8 mouse cellular contexts compared by ENCODE assay signal in the genomic region with DNA sequence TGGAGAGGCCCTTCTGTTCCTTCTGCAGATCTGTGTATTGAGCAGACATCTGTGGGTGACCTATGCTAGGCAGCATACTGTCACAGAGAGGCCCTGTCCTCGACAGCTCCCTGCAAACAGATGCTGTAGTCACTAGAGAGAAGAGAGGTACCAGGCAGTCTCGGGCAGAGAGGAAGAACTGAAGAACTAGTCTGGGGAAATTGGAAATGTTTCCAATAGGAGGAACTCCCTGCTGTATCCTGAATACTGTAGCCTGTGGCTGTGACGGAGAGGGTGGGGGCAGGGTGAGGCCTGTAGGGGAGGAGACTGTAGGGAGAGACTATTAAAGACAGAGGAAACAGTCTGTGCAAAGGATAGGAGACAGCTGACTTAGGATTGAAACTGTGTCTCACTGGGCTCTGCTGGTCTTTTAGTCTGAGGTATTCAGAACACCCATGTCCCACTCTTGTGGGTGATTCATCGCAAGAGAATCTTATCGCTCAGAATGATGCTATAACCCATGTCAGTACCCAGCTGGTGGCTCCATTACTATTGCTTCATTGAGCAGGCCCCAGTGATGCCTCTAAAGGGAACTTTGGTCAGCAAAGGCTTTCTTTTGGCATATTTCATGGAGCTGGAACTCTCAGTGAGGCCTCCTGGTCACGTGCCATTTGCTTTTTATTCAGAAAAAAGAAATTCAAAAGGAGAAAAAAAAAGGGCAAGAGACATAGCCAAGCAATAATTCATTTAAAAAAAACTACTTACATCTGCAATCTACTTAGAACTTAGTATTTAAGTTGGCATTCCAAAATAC. TPM values are rescaled to one million over a fixed set of nuclear protein-coding genes. Genes with fewer than 3 reads are reported as not detected.
A peak's percentile ranks its signal among the peaks of the same experiment; 100 is the strongest.
DNase-seq lines count a peak whose midpoint lies in the region; ATAC-seq and TF ChIP-seq lines count a peak whose summit lies in the region.

No protein-coding gene starts in this region.

- H3K4me3 ChIP-seq in myocyte: no peak overlapping the region

- H3K4me2 ChIP-seq in myocyte (ENCODE audit: low read depth): no peak overlapping the region

- no peaks in the 10 kb centered on the region for H3K36me3 ChIP-seq in myocyte (ENCODE audit: control insufficient read depth, insufficient read depth)

- H3K79me2 ChIP-seq in myocyte (ENCODE audit: control insufficient read depth, insufficient read depth): no peaks in the 10 kb centered on the region

- DNase-seq in frontal cortex, adult 2 months (ENCODE audit: extremely low spot score in 1 of 2, low spot score in 1 of 2): no peak
- DNase-seq in Muller cell, postnatal 12 days (ENCODE audit: inconsistent ontology term): peak; percentile 85
- DNase-seq in heart, adult 9 months (ENCODE audit: low spot score in 2 of 2): peak; percentile 56 to 70
- DNase-seq in kidney, postnatal 10 days: peak; percentile 63
- DNase-seq in left cerebral cortex, adult 11 months (ENCODE audit: low spot score): no peak
- no peak for DNase-seq in urinary bladder, postnatal 10 days (ENCODE audit: low spot score)

- no peaks in the 10 kb centered on the region for H3K27me3 ChIP-seq in myocyte (ENCODE audit: control insufficient read depth, insufficient read depth, insufficient read length)

- TF ChIP-seq POLR2A in myocyte (IDR thresholded peaks at IDR 0.05; ENCODE audit: insufficient read length, low read depth): no peak

- no peak overlapping the region for H3ac ChIP-seq in myocyte (ENCODE audit: control insufficient read depth, insufficient read length)

- peak; percentile 58; the same call in 1 of the 2 replicates for ATAC-seq in frontal cortex, adult (ENCODE audit: low TSS enrichment)

TF ChIP-seq in myocyte, 11 proteins besides CTCF, POLR2A, EP300 and RAD21:
- no peak for TF ChIP-seq MYOG (IDR thresholded peaks at IDR 0.05; ENCODE audit: control insufficient read depth in 1 of 3, insufficient read depth in 1 of 3, insufficient read length in 2 of 3, low read depth in 2 of 3)
- no peak for TF ChIP-seq POLR2AphosphoS2 (IDR thresholded peaks at IDR 0.05; ENCODE audit: insufficient read length, low read depth)
- TF ChIP-seq USF1 (IDR thresholded peaks at IDR 0.05; ENCODE audit: low read depth): peak; percentile 61
- TF ChIP-seq TCF12 (IDR thresholded peaks at IDR 0.05; ENCODE audit: insufficient read depth, poor library complexity, severe bottlenecking): no peak
- TF ChIP-seq TCF3 (IDR thresholded peaks at IDR 0.05; ENCODE audit: insufficient read length, low read depth): no peak
- TF ChIP-seq MAX (IDR thresholded peaks at IDR 0.05; ENCODE audit: low read depth): no peak
- no peak for TF ChIP-seq MYOD1 (IDR thresholded peaks at IDR 0.05; ENCODE audit: control insufficient read depth in 1 of 3, insufficient read length in 2 of 3, low read depth in 2 of 3)
- TF ChIP-seq CEBPB (IDR thresholded peaks at IDR 0.05; ENCODE audit: insufficient read depth, poor library complexity, severe bottlenecking): peak; percentile 24; the same call in 1 of the 2 replicates
- TF ChIP-seq E2F4 (IDR thresholded peaks at IDR 0.05; ENCODE audit: insufficient read depth): no peak
- TF ChIP-seq REST (IDR thresholded peaks at IDR 0.05; ENCODE audit: insufficient read depth, insufficient read length): no peak
- no peak for TF ChIP-seq SRF (IDR thresholded peaks at IDR 0.05; ENCODE audit: control insufficient read depth, insufficient read length, low read depth)
TF ChIP-seq in myocyte: peak in this region for 2.

RNA-seq across cellular contexts. Expression of a gene that starts 43.4 kb away (rescaled TPM):
- polyA plus RNA-seq in frontal cortex, adult 2 months (2012; rRNA removed): 60.3 and 60.6 TPM in 2 replicates
- polyA plus RNA-seq in myocyte (2012; fragmentation: generic; extraction: Trizol): 0.40 TPM

Comparison
In these comparisons a context has a peak if more than half of its experiments do, and no peak if none do; other contexts are left out.
1. DNase-seq: peak in Muller cell, postnatal 12 days (single experiment), heart, adult 9 months (2 of 2) and kidney, postnatal 10 days (single experiment); none in frontal cortex, adult 2 months (0 of 2), left cerebral cortex, adult 11 months (single experiment) and urinary bladder, postnatal 10 days (single experiment).
2. RNA of a gene that starts 43.4 kb away (polyA plus RNA-seq): 60.3 to 60.6 TPM in frontal cortex, adult 2 months; 0.40 TPM in myocyte (single experiment); every median in the first group is over 10 times any median in the second.